Mouse (Mus musculus) erythroblast, embryonic 14.5 days (primary cell): Measurements from ENCODE around the gene Cyp2d9.
"Not testable (repeated sequence)": the region's sequence is repeated elsewhere in the genome, so short reads cannot be mapped to it uniquely, and the experiment has no call there.

Experiments used
- GATA1 ChIP-seq: IDR thresholded peaks from 2 replicates; pipeline ENCODE4 v1.6.1; 2012; ENCODE audit warnings: low read length, inconsistent platforms, mixed read lengths
- TAL1 ChIP-seq: IDR thresholded peaks from 3 replicates; pipeline ENCODE4 v1.6.1; 2012; ENCODE audit warnings: low read length, inconsistent platforms, mixed read lengths

- not testable (repeated sequence) for TF ChIP-seq GATA1, TAL1
These were observed 20.3 kb downstream of the Cyp2d9 start for GRCm38 (mm10) chr15:82453501-82453900.
